Mouse (Mus musculus) limb, embryonic 15.5 days (tissue): ENCODE measurements around the gene Tle4. TPM values are rescaled to one million over a fixed set of nuclear protein-coding genes. Genes with fewer than 3 reads are reported as not detected.
"Not testable (repeated sequence)": the region's sequence is repeated elsewhere in the genome, so short reads cannot be mapped to it uniquely, and the experiment has no call there.

ENCODE experiments used
- ATAC-seq: fragments of 200-750 bp; cut with Nextera tagmentation; 2 replicates; pipeline ENCODE4 v1.8.0; 2017; ENCODE audit warnings: low read depth, moderate TSS enrichment; ENCODE audit not compliant: insufficient number of reproducible peaks, low FRiP score, low TSS enrichment
- H3K27ac ChIP-seq: fragments of 300-500 bp; sonication (generic); 2 replicates; pipeline ENCODE4 v1.5.1; 2015; ENCODE audit warnings: moderate library complexity, mild to moderate bottlenecking, inconsistent platforms
- H3K27me3 ChIP-seq: fragments of 300-500 bp; sonication (generic); 2 replicates; pipeline ENCODE4 v1.6.1; 2015; ENCODE audit warnings: inconsistent platforms
- H3K36me3 ChIP-seq: fragments of 300-500 bp; sonication (generic); 2 replicates; pipeline ENCODE4 v1.6.1; 2015; ENCODE audit warnings: inconsistent platforms
- H3K4me1 ChIP-seq: fragments of 300-500 bp; sonication (generic); 2 replicates; pipeline ENCODE4 v1.6.1; 2015; ENCODE audit warnings: inconsistent platforms
- H3K4me2 ChIP-seq: fragments of 300-500 bp; sonication (generic); 2 replicates; pipeline ENCODE4 v1.6.1; 2015; ENCODE audit warnings: mild to moderate bottlenecking, inconsistent platforms
- H3K4me3 ChIP-seq: fragments of 300-500 bp; sonication (generic); 2 replicates; pipeline ENCODE4 v1.5.1; 2015; ENCODE audit warnings: mild to moderate bottlenecking, inconsistent platforms
- H3K9ac ChIP-seq: fragments of 300-500 bp; sonication (generic); 2 replicates; pipeline ENCODE4 v1.6.1; 2015; ENCODE audit warnings: inconsistent platforms
- H3K9me3 ChIP-seq: fragments of 300-500 bp; sonication (generic); 2 replicates; pipeline ENCODE4 v1.6.1; 2016; ENCODE audit warnings: inconsistent platforms
- WGBS: fragments of 180-500 bp; shearing (Covaris S2); methylation state at CpG from one replicate; pipeline ENCODE4 v1.1.7; 2015; 5-methylcytosine and 5-hydroxymethylcytosine counted together
- polyA plus RNA-seq: library from polyadenylated mRNA; unstranded; fragments of >200 nt; fragmentation: Nextera tagmentation; extraction: Ambion mirVana; gene quantifications from 2 replicates; pipeline ENCODE4 v1.2.1, GENCODE M21; 2015

Tle4 gene
- 12.4 and 14.6 TPM in 2 replicates for polyA plus RNA-seq

DNA sequence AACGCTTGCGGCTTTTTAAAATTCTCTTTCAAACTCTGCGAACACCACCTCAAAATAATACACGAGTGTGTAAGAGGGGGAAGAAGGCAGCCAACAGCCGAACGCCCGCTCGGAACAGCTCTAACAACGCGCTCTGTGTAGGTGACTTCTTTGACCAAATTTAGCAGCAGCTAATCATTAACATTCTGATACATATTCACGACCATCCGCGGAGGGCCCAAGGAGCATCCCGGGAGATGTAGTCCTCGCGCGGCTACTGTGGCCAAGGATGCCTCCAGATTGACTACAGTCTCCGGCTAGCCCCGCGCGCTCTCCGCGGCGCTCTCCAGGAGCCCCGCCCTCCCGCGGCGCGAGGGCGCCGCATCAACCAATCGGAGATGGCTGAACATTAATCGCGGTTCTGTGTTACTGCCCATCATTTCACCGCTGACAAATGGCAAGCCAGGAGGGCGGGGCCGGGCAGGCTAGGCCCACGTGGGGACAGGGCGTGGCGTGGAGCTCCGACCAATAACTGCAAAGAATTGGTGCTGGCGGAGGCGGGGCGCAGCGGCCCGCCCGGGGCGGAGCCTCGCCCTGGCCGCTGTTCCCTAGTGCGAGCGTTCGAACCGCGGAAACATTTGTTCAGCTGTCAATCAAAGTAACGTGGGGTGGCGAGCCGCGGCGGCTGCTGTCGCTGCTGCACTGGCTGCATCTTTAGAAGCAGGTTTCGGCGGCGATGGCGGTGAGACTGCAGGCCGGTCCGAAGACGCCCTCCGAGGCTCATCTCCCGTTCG lies at the start of gene Tle4:
Gene Tle4 (minus strand): TSS at position 135 of the 773 bp plus-strand sequence.
- ATAC-seq: peak; percentile 98
- under 1% methylated on average over 71 of the region's 71 CpGs for WGBS

GRCm38 (mm10) chr19:14645666-14646065 lies 47.8 kb upstream of the Tle4 start:
- Histone ChIP-seq H3K9me3 (no peaks in the 10 kb centered on the region), H3K27me3 (no peaks in the 10 kb centered on the region), H3K4me1 (no peaks in the 10 kb centered on the region), H3K4me2 (no peak overlapping the region), H3K36me3 (no peaks in the 10 kb centered on the region), H3K4me3 (no peak overlapping the region), H3K9ac (no peak overlapping the region), H3K27ac (no peak overlapping the region)
- ATAC-seq: no peak
- 59% methylated on average over 2 of the region's 2 CpGs for WGBS

More for the DNA sequence above, at the start of gene Tle4:
- H3K9ac ChIP-seq: peak within 1 kb of the TSS; percentile 75
- H3K27me3 ChIP-seq: no peaks in the 10 kb centered on the region
- H3K36me3 ChIP-seq: no peaks in the 10 kb centered on the region
- H3K4me3 ChIP-seq: peak within 1 kb of the TSS; percentile 68
- H3K27ac ChIP-seq: peak within 1 kb of the TSS; percentile 99
- H3K4me1 ChIP-seq: peaks cover 21% of the 10 kb centered on the region
- peak within 1 kb of the TSS; percentile 69 for H3K4me2 ChIP-seq
- H3K9me3 ChIP-seq: no peaks in the 10 kb centered on the region

DNA sequence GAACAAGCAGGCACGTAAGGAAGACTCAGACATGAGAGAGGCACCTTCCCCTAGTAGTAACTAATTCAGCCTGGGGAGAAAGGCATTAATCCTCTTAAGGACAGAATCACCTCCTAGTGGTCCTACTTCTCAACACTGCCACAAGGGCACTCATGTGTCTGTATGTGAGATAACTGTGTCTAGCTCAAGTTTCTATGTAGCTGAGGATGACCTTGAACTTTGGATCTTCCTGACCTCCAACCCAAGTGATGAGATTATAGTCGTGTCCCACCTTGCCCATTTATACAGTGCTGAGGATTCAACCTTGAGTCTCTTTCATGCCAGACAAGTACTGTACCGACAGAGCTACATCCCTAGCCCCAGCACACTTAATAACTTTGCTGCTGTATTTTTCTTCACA lies 46.9 kb upstream of the Tle4 start:
- no peak for ATAC-seq
- no peaks in the 10 kb centered on the region for H3K36me3 ChIP-seq
- H3K27ac ChIP-seq: no peak overlapping the region
- no peaks in the 10 kb centered on the region for H3K4me1 ChIP-seq
- H3K4me3 ChIP-seq: no peak overlapping the region
- no peaks in the 10 kb centered on the region for H3K27me3 ChIP-seq
- H3K9ac ChIP-seq: no peak overlapping the region
- no peak overlapping the region for H3K4me2 ChIP-seq
- WGBS: 76% methylated on average over 3 of the region's 3 CpGs
- H3K9me3 ChIP-seq: no peaks in the 10 kb centered on the region

GRCm38 (mm10) chr19:14643091-14643490 lies 45.2 kb upstream of the Tle4 start:
- H3K36me3 ChIP-seq, H3K27ac ChIP-seq, H3K4me3 ChIP-seq, H3K4me2 ChIP-seq, H3K4me1 ChIP-seq, H3K27me3 ChIP-seq, ATAC-seq, H3K9me3 ChIP-seq, H3K9ac ChIP-seq: not testable (repeated sequence)
- 90% methylated on average over 4 of the region's 4 CpGs for WGBS

GRCm38 (mm10) chr19:14642663-14643062 lies 44.8 kb upstream of the Tle4 start:
- WGBS: 76% methylated on average over 10 of the region's 10 CpGs
- no peaks in the 10 kb centered on the region for H3K27me3 ChIP-seq
- H3K9me3 ChIP-seq: no peaks in the 10 kb centered on the region
- no peak overlapping the region for H3K4me3 ChIP-seq
- no peak for ATAC-seq
- H3K36me3 ChIP-seq: no peaks in the 10 kb centered on the region
- no peaks in the 10 kb centered on the region for H3K4me1 ChIP-seq
- H3K9ac ChIP-seq: no peak overlapping the region
- no peak overlapping the region for H3K4me2 ChIP-seq
- H3K27ac ChIP-seq: no peak overlapping the region

DNA sequence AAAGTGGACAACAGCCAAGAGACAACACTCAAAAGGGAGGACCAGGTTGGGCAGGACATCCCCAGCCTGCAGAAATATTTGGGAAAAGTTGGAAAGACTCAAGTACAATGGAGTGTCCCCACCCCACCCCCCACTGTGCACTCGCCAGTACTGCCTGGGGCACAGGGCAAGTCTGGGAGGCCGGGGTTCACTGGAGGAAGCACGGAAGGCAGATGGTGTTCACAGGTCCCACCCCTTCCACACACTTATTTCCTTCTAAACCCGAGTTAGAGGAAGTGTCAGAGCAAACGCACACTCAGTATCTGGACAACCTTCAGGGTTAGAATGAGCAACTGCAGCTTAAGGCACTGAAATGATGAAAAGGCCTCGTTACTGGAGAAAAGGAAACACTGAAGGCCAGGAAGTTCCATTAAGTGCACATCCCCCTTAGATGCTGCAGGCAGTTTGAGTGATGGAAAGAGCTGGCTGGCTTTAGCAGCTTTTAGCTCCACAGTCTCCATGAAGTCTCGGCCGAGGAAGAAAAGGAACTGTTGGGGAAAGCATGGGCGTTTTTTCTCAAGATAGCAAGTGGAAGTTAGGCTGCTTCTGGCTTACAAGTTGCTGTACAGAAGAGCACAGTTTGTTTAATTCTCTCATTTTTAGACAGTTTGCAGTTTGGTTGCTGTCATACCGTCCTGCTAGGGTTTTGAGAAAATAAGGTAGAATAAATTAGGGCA lies 37.5 kb upstream of the Tle4 start:
- no peaks in the 10 kb centered on the region for H3K27me3 ChIP-seq
- no peaks in the 10 kb centered on the region for H3K36me3 ChIP-seq
- H3K4me3 ChIP-seq: no peak overlapping the region
- H3K9me3 ChIP-seq: no peaks in the 10 kb centered on the region
- peaks cover 8% of the 10 kb centered on the region; the same call in 1 of the 2 replicates for H3K4me1 ChIP-seq
- ATAC-seq: no peak
- 23% methylated on average over 10 of the region's 10 CpGs for WGBS
- H3K9ac ChIP-seq: no peak overlapping the region
- H3K4me2 ChIP-seq: no peak overlapping the region
- H3K27ac ChIP-seq: no peak overlapping the region

- Histone ChIP-seq H3K9ac (no peak overlapping the region), H3K4me1 (no peaks in the 10 kb centered on the region; the same call in 1 of the 2 replicates), H3K9me3 (no peaks in the 10 kb centered on the region), H3K4me3 (no peak overlapping the region), H3K36me3 (no peaks in the 10 kb centered on the region), H3K27me3 (no peaks in the 10 kb centered on the region), H3K27ac (no peak overlapping the region), H3K4me2 (no peak overlapping the region)
- no peak for ATAC-seq
- 60% methylated on average over 4 of the region's 4 CpGs for whole genome bisulfite sequencing
Observed at GRCm38 (mm10) chr19:14623355-14623754, 25.5 kb upstream of the Tle4 start.

DNA sequence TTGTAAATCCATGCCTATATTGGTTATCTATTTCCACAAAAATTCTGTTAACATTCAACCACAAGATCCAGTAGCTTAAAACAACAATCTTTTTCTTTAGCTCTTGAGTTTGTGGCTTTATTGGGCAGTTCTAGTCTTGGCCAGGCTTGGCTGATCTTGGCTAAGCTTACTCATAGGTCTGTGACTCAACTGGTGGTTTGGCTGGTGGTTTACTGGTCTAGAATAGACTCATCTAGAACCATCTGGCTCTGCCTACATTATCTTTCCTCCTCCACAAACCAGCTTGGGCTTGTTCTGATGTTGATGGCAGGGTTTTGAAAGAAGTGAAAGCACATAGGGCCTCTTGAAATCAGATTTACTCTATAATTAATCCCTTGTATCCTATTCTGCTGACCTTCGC lies 22.7 kb upstream of the Tle4 start:
- ATAC-seq: no peak
- no peaks in the 10 kb centered on the region; the same call in 1 of the 2 replicates for H3K4me1 ChIP-seq
- H3K36me3 ChIP-seq: no peaks in the 10 kb centered on the region
- no peak overlapping the region for H3K9ac ChIP-seq
- 95% methylated on average over 1 of the region's 1 CpGs for WGBS
- H3K4me2 ChIP-seq: no peak overlapping the region
- no peak overlapping the region for H3K27ac ChIP-seq
- no peak overlapping the region for H3K4me3 ChIP-seq
- H3K9me3 ChIP-seq: no peaks in the 10 kb centered on the region
- H3K27me3 ChIP-seq: no peaks in the 10 kb centered on the region

DNA sequence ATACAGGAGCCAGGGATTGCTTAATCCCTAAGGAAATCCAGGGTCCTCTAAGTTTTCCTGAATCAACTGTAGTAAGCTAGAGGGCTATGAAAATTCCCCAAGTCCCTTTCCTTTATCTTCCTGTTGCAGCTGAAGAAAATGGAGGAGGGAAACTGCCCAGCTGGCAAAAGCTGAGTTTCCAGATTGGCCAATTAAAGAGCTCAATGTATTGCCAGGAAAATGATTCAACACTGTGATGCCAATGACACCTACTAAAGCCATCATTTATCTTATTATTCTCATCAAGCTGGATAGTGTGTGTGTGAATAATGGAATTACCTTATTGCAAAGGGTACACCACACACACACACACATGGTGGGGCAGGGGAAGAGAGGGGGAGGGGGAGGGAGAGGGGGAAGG lies 22.0 kb upstream of the Tle4 start:
- H3K27ac ChIP-seq: no peak overlapping the region

GRCm38 (mm10) chr19:14614816-14615215 lies 17.0 kb upstream of the Tle4 start:
- H3K4me3 ChIP-seq: no peak overlapping the region
- H3K36me3 ChIP-seq: no peaks in the 10 kb centered on the region
- ATAC-seq: no peak
- no peak overlapping the region for H3K4me2 ChIP-seq
- no peak overlapping the region for H3K27ac ChIP-seq
- no peaks in the 10 kb centered on the region for H3K4me1 ChIP-seq
- WGBS: 83% methylated on average over 5 of the region's 5 CpGs
- H3K27me3 ChIP-seq: no peaks in the 10 kb centered on the region
- no peaks in the 10 kb centered on the region for H3K9me3 ChIP-seq
- H3K9ac ChIP-seq: no peak overlapping the region

More for the DNA sequence above, 22.0 kb upstream of the Tle4 start:
- Histone ChIP-seq H3K9ac (no peak overlapping the region), H3K27me3 (no peaks in the 10 kb centered on the region), H3K9me3 (no peaks in the 10 kb centered on the region), H3K4me3 (no peak overlapping the region), H3K4me1 (no peaks in the 10 kb centered on the region; the same call in 1 of the 2 replicates), H3K36me3 (no peaks in the 10 kb centered on the region), H3K4me2 (no peak overlapping the region)
- ATAC-seq: no peak

- Histone ChIP-seq H3K4me2 (no peak overlapping the region), H3K36me3 (no peaks in the 10 kb centered on the region), H3K27me3 (no peaks in the 10 kb centered on the region), H3K9me3 (no peaks in the 10 kb centered on the region), H3K27ac (no peak overlapping the region), H3K4me3 (no peak overlapping the region), H3K4me1 (no peaks in the 10 kb centered on the region), H3K9ac (no peak overlapping the region)
- no peak for ATAC-seq
- WGBS: 52% methylated on average over 8 of the region's 8 CpGs
Observed at GRCm38 (mm10) chr19:14610542-14611317, 12.9 kb upstream of the Tle4 start.

GRCm38 (mm10) chr19:14600841-14601240 lies 3.0 kb upstream of the Tle4 start:
- Histone ChIP-seq H3K4me3 (no peak overlapping the region), H3K9ac (no peak overlapping the region), H3K4me2 (no peak overlapping the region), H3K27me3 (no peaks in the 10 kb centered on the region), H3K9me3 (no peaks in the 10 kb centered on the region), H3K36me3 (no peaks in the 10 kb centered on the region), H3K27ac (no peak overlapping the region), H3K4me1 (peaks cover 15% of the 10 kb centered on the region)
- 78% methylated on average over 1 of the region's 1 CpGs for WGBS
- no peak for ATAC-seq
